Mouse (Mus musculus) megakaryocyte, embryonic 14.5 days (primary cell): ENCODE measurements around the gene Ercc6. TPM values are rescaled to one million over a fixed set of nuclear protein-coding genes. Genes with fewer than 3 reads are reported as not detected.

Experiments used
- H3K27me3 ChIP-seq: replicated peaks from 2 replicates; pipeline ENCODE3; 2012; ENCODE audit warnings: inconsistent platforms
- H3K36me3 ChIP-seq: replicated peaks from 2 replicates; pipeline ENCODE3; 2012; ENCODE audit warnings: low read length, inconsistent platforms, mixed read lengths
- H3K4me1 ChIP-seq: 2 replicates; pipeline ENCODE4 v1.6.1; 2012; ENCODE audit warnings: inconsistent platforms
- H3K4me3 ChIP-seq: replicated peaks from 2 replicates; pipeline ENCODE3; 2012; ENCODE audit warnings: moderate library complexity, mild to moderate bottlenecking, inconsistent platforms
- H3K9me3 ChIP-seq: 2 replicates; pipeline ENCODE4 v1.6.1; 2012; ENCODE audit warnings: inconsistent platforms
- FLI1 ChIP-seq: IDR thresholded peaks from 2 replicates; pipeline ENCODE4 v1.6.1; 2012; ENCODE audit warnings: low read length, inconsistent platforms, mixed read lengths
- GATA1 ChIP-seq: IDR thresholded peaks from 3 replicates; pipeline ENCODE4 v1.6.1; 2012; ENCODE audit warnings: mixed read lengths, low read length, inconsistent platforms, borderline replicate concordance
- polyA plus RNA-seq: library from polyadenylated mRNA; stranded (reverse); fragments of >175 nt; gene quantifications from 2 replicates; pipeline ENCODE4 v1.2.3, GENCODE M21; 2012; ENCODE audit warnings: low replicate concordance; ENCODE audit not compliant: insufficient read depth

Gene Ercc6
- polyA plus RNA-seq, 1 experiment: 1.0 TPM

- H3K9me3 ChIP-seq: no peaks in the 10 kb centered on the region
- peaks cover 57% of the 10 kb centered on the region for H3K36me3 ChIP-seq
- H3K4me3 ChIP-seq: peak overlapping the region; percentile 30
- no peak for TF ChIP-seq GATA1
- TF ChIP-seq FLI1: no peak
- no peaks in the 10 kb centered on the region for H3K27me3 ChIP-seq
- peaks cover 79% of the 10 kb centered on the region for H3K4me1 ChIP-seq
Measured at GRCm38 (mm10) chr14:32516086-32516485, 2.8 kb downstream of the Ercc6 start.

GRCm38 (mm10) chr14:32518543-32518942 is 5.2 kb downstream of the Ercc6 start:
- no peaks in the 10 kb centered on the region for H3K27me3 ChIP-seq
- no peak for TF ChIP-seq GATA1
- no peak for TF ChIP-seq FLI1
- no peak overlapping the region for H3K4me3 ChIP-seq
- H3K36me3 ChIP-seq: peaks cover 78% of the 10 kb centered on the region
- H3K9me3 ChIP-seq: no peaks in the 10 kb centered on the region
- peaks cover 82% of the 10 kb centered on the region for H3K4me1 ChIP-seq

- no peaks in the 10 kb centered on the region for H3K9me3 ChIP-seq
- peaks cover 84% of the 10 kb centered on the region for H3K4me1 ChIP-seq
- H3K36me3 ChIP-seq: peaks cover 77% of the 10 kb centered on the region
- no peak for TF ChIP-seq FLI1
- TF ChIP-seq GATA1: no peak
- H3K4me3 ChIP-seq: no peak overlapping the region
- H3K27me3 ChIP-seq: no peaks in the 10 kb centered on the region
Measured at GRCm38 (mm10) chr14:32520400-32520926, 7.1 kb downstream of the Ercc6 start.

GRCm38 (mm10) chr14:32522336-32522735 is 9.0 kb downstream of the Ercc6 start:
- H3K4me1 ChIP-seq: peaks cover 85% of the 10 kb centered on the region

GRCm38 (mm10) chr14:32524071-32524470 is 10.8 kb downstream of the Ercc6 start:
- Histone ChIP-seq H3K4me1 (peaks cover 92% of the 10 kb centered on the region), H3K4me3 (no peak overlapping the region), H3K27me3 (no peaks in the 10 kb centered on the region), H3K36me3 (peaks cover 76% of the 10 kb centered on the region), H3K9me3 (no peaks in the 10 kb centered on the region)
- TF ChIP-seq GATA1 (no peak), FLI1 (no peak)

More at GRCm38 (mm10) chr14:32522336-32522735, 9.0 kb downstream of the Ercc6 start:
- Histone ChIP-seq H3K27me3 (no peaks in the 10 kb centered on the region), H3K36me3 (peaks cover 81% of the 10 kb centered on the region), H3K4me3 (peak overlapping the region; percentile 42), H3K9me3 (no peaks in the 10 kb centered on the region)
- TF ChIP-seq GATA1 (no peak), FLI1 (no peak)

GRCm38 (mm10) chr14:32525996-32526705 is 12.8 kb downstream of the Ercc6 start:
- H3K4me1 ChIP-seq: peaks cover 92% of the 10 kb centered on the region
- H3K4me3 ChIP-seq: no peak overlapping the region
- no peaks in the 10 kb centered on the region for H3K27me3 ChIP-seq
- H3K36me3 ChIP-seq: peaks cover 74% of the 10 kb centered on the region
- H3K9me3 ChIP-seq: no peaks in the 10 kb centered on the region
- TF ChIP-seq FLI1 (no peak), GATA1 (no peak)

- peaks cover 73% of the 10 kb centered on the region for H3K36me3 ChIP-seq
- H3K4me1 ChIP-seq: peaks cover 91% of the 10 kb centered on the region
- no peaks in the 10 kb centered on the region for H3K9me3 ChIP-seq
- peak overlapping the region; percentile 6 for H3K4me3 ChIP-seq
- TF ChIP-seq FLI1 (no peak), GATA1 (no peak)
- no peaks in the 10 kb centered on the region for H3K27me3 ChIP-seq
Measured at GRCm38 (mm10) chr14:32527211-32527610, 13.9 kb downstream of the Ercc6 start.

- peaks cover 85% of the 10 kb centered on the region for H3K4me1 ChIP-seq
- TF ChIP-seq FLI1 (no peak), GATA1 (no peak)
- peaks cover 79% of the 10 kb centered on the region for H3K36me3 ChIP-seq
- peak overlapping the region; percentile 64 for H3K4me3 ChIP-seq
- no peaks in the 10 kb centered on the region for H3K9me3 ChIP-seq
- H3K27me3 ChIP-seq: no peaks in the 10 kb centered on the region
Measured at GRCm38 (mm10) chr14:32529036-32529435, 15.7 kb downstream of the Ercc6 start.

- peaks cover 92% of the 10 kb centered on the region for H3K36me3 ChIP-seq
- no peaks in the 10 kb centered on the region for H3K9me3 ChIP-seq
- H3K4me1 ChIP-seq: peaks cover 70% of the 10 kb centered on the region
- TF ChIP-seq GATA1 (no peak), FLI1 (no peak)
- H3K4me3 ChIP-seq: no peak overlapping the region
- H3K27me3 ChIP-seq: no peaks in the 10 kb centered on the region
Measured at GRCm38 (mm10) chr14:32530896-32531295, 17.6 kb downstream of the Ercc6 start.

GRCm38 (mm10) chr14:32531371-32531770 is 18.1 kb downstream of the Ercc6 start:
- Histone ChIP-seq H3K27me3 (no peaks in the 10 kb centered on the region), H3K4me1 (peaks cover 69% of the 10 kb centered on the region), H3K36me3 (peaks cover 92% of the 10 kb centered on the region), H3K9me3 (no peaks in the 10 kb centered on the region), H3K4me3 (peak overlapping the region; percentile 14)
- TF ChIP-seq GATA1: no peak
- TF ChIP-seq FLI1: no peak
